Mouse (Mus musculus) c-Kit-positive CD71-negative TER-119-negative erythroid progenitor cells, embryonic 14.5 days (primary cell): Measurements from ENCODE around the gene Ptk7.

Experiments
- DNase-seq: peaks from one replicate; pipeline ENCODE4 v3.0.0-alpha.2; 2013; ENCODE audit warnings: low read depth

Gene Ptk7

DNA sequence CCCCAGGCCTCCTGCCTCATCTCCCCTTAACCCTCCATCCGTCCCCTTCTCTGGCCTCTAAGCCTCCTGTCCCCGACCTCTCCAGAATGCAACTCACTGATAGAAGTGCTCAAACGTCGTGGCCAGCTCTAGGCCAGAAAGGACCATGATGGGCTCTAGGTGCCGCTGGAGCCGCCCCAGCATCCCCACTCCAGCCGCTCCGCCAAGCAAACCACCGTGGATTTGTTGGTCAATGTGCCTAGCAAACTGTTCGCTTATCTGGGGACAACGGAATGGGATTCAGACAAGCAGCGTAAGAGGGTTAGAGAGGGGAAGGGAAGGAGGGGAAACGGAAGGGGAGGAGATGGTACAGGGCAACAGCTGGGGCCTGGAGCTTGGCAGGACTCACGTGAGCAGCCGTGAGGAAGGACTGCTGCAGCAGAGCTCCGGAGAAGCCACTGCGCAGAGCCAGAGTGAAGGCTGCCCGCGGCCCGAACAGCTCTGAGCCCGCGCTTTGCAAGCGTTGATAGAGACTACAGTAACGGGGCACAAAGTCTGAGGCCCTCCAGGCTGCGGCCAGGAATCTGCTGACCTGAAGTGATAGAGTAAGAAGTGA lies 108.8 kb downstream of the Ptk7 start:
- DNase-seq = no peak

DNA sequence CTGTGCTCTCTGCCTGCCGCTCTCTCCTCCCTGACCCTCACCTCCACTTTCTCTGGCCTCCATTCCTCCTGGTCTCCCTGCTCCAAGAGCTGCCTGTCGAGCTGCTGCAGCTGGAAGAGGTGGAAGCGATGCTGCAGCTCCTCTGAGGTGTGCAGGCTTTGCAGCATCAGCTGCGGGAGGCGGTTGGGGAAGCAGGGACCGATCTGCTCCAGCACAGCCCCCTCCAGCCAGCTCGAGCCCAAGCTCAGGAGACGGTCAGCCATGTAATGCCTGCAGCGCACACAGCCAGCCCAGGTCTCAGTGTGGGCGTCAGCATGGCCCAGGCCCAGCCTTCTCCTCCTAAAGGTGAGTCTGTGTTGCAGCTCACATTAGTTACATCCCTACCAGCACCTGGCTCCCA lies 109.3 kb downstream of the Ptk7 start:
- no peak for DNase-seq
